Mouse (Mus musculus) kidney, postnatal 25 days (tissue): ENCODE measurements at regions not wholly inside any gene's neighbourhood (a gene's known extent, or its start where the extent isn't known, plus 50 kb on each side); places are given as distances from the start of the nearest gene placed in this dataset.

Source experiments
- DNase-seq, 2 experiments: peaks; one replicate each; pipeline ENCODE4 v3.0.0; 2021; ENCODE audit warnings: mixed read lengths in 2 of 2

- peak; percentile 46 to 64 for DNase-seq
Measured at GRCm38 (mm10) chr9:67699846-67700579, 59.2 kb upstream of the C2cd4b start.

GRCm38 (mm10) chr9:67708246-67708960, 50.8 kb upstream of the C2cd4b start:
- DNase-seq = no peak
